Mouse (Mus musculus): Measurements from ENCODE around the gene Bmp6.

Gene Bmp6

GRCm38 (mm10) chr13:38353420-38354255, 8.7 kb downstream of the Bmp6 start:
- DNase-seq (ENCODE audit: low read depth, low spot score) = no peak

GRCm38 (mm10) chr13:38354284-38354683, 9.4 kb downstream of the Bmp6 start:
- DNase-seq (ENCODE audit: low read depth, low spot score) = no peak

GRCm38 (mm10) chr13:38359045-38359444, 14.1 kb downstream of the Bmp6 start:
- DNase-seq (ENCODE audit: low read depth, low spot score) = no peak

- no peak for DNase-seq (ENCODE audit: low read depth, low spot score)
Observed at GRCm38 (mm10) chr13:38362751-38363150, 17.8 kb downstream of the Bmp6 start.

- DNase-seq (ENCODE audit: low read depth, low spot score) = no peak
Observed at GRCm38 (mm10) chr13:38363869-38364268, 19.0 kb downstream of the Bmp6 start.

GRCm38 (mm10) chr13:38369624-38370023, 24.7 kb downstream of the Bmp6 start:
- DNase-seq (ENCODE audit: low read depth, low spot score) = no peak

- no peak for DNase-seq (ENCODE audit: low read depth, low spot score)
Observed at GRCm38 (mm10) chr13:38376071-38376470, 31.2 kb downstream of the Bmp6 start.

- no peak for DNase-seq (ENCODE audit: low read depth, low spot score)
Observed at GRCm38 (mm10) chr13:38377355-38377754, 32.4 kb downstream of the Bmp6 start.

- DNase-seq (ENCODE audit: low read depth, low spot score) = no peak
Observed at GRCm38 (mm10) chr13:38379806-38380205, 34.9 kb downstream of the Bmp6 start.

- DNase-seq (ENCODE audit: low read depth, low spot score) = no peak
Observed at GRCm38 (mm10) chr13:38386035-38386559, 41.2 kb downstream of the Bmp6 start.

- no peak for DNase-seq (ENCODE audit: low read depth, low spot score)
Observed at GRCm38 (mm10) chr13:38387453-38388040, 42.6 kb downstream of the Bmp6 start.

GRCm38 (mm10) chr13:38393444-38393843, 48.5 kb downstream of the Bmp6 start:
- DNase-seq (ENCODE audit: low read depth, low spot score) = no peak

- DNase-seq (ENCODE audit: low read depth, low spot score) = no peak
Observed at GRCm38 (mm10) chr13:38395026-38395425, 50.1 kb downstream of the Bmp6 start.

- DNase-seq (ENCODE audit: low read depth, low spot score) = peak; percentile 29
Observed at GRCm38 (mm10) chr13:38397007-38397545, 52.2 kb downstream of the Bmp6 start.

- no peak for DNase-seq (ENCODE audit: low read depth, low spot score)
Observed at GRCm38 (mm10) chr13:38398658-38399057, 53.8 kb downstream of the Bmp6 start.

- no peak for DNase-seq (ENCODE audit: low read depth, low spot score)
Observed at GRCm38 (mm10) chr13:38400662-38401061, 55.8 kb downstream of the Bmp6 start.

- DNase-seq (ENCODE audit: low read depth, low spot score) = peak; percentile 56
Observed at GRCm38 (mm10) chr13:38407611-38408315, 62.9 kb downstream of the Bmp6 start.

- DNase-seq (ENCODE audit: low read depth, low spot score) = no peak
Observed at GRCm38 (mm10) chr13:38408636-38409035, 63.7 kb downstream of the Bmp6 start.

- DNase-seq (ENCODE audit: low read depth, low spot score) = peak; percentile 30
Observed at GRCm38 (mm10) chr13:38410322-38410865, 65.5 kb downstream of the Bmp6 start.

GRCm38 (mm10) chr13:38419781-38420180, 74.9 kb downstream of the Bmp6 start:
- DNase-seq (ENCODE audit: low read depth, low spot score) = no peak

- no peak for DNase-seq (ENCODE audit: low read depth, low spot score)
Observed at GRCm38 (mm10) chr13:38422491-38422890, 77.6 kb downstream of the Bmp6 start.

GRCm38 (mm10) chr13:38425294-38425693, 80.4 kb downstream of the Bmp6 start:
- DNase-seq (ENCODE audit: low read depth, low spot score) = no peak
